Mouse (Mus musculus) lung, postnatal 0 days (tissue): Measurements from ENCODE around the gene Galk2.

Experiments used
- CTCF ChIP-seq: IDR thresholded peaks from 2 replicates; pipeline ENCODE4 v1.5.1; 2016; ENCODE audit warnings: antibody characterized with exemption, mild to moderate bottlenecking
- EP300 ChIP-seq: IDR thresholded peaks from 2 replicates; pipeline ENCODE4 v1.6.1; 2016; ENCODE audit warnings: antibody characterized with exemption, mild to moderate bottlenecking, control low read depth

GRCm38 (mm10) chr2:125809551-125809950 lies 49.4 kb upstream of the Galk2 start:
- TF ChIP-seq CTCF (no peak), EP300 (no peak)
